Mouse (Mus musculus) lung, postnatal 0 days (tissue): Measurements from ENCODE around the gene Cacna1f.

Experiments
- CTCF ChIP-seq: IDR thresholded peaks from 2 replicates; pipeline ENCODE4 v1.5.1; 2016; ENCODE audit warnings: antibody characterized with exemption, mild to moderate bottlenecking
- EP300 ChIP-seq: IDR thresholded peaks from 2 replicates; pipeline ENCODE4 v1.6.1; 2016; ENCODE audit warnings: antibody characterized with exemption, mild to moderate bottlenecking, control low read depth

GRCm38 (mm10) chrX:7638401-7639091, 31.7 kb downstream of the Cacna1f start, which contains the start of gene Syp:
- TF ChIP-seq EP300 (no peak), CTCF (no peak)
